Mouse (Mus musculus) right cerebral cortex, postnatal 25 days (tissue): ENCODE results near the gene Zbtb20.

Experiments
- DNase-seq: peaks from one replicate; pipeline ENCODE4 v3.0.0; 2022

Gene Zbtb20

GRCm38 (mm10) chr16:43309968-43310431 lies 434.3 kb downstream of the Zbtb20 start:
- no peak for DNase-seq

GRCm38 (mm10) chr16:43324009-43324408 lies 448.3 kb downstream of the Zbtb20 start:
- no peak for DNase-seq

GRCm38 (mm10) chr16:43328221-43328620 lies 452.5 kb downstream of the Zbtb20 start:
- no peak for DNase-seq

GRCm38 (mm10) chr16:43330206-43330605 lies 454.5 kb downstream of the Zbtb20 start:
- no peak for DNase-seq

GRCm38 (mm10) chr16:43331440-43331839 lies 455.8 kb downstream of the Zbtb20 start:
- no peak for DNase-seq

GRCm38 (mm10) chr16:43332734-43333133 lies 457.1 kb downstream of the Zbtb20 start:
- DNase-seq: no peak

- no peak for DNase-seq
These were observed 457.6 kb downstream of the Zbtb20 start for GRCm38 (mm10) chr16:43333265-43333664.

GRCm38 (mm10) chr16:43334411-43335150 lies 458.9 kb downstream of the Zbtb20 start:
- DNase-seq: no peak

GRCm38 (mm10) chr16:43335151-43335823 lies 459.6 kb downstream of the Zbtb20 start:
- DNase-seq: no peak

- DNase-seq: no peak
These were observed 460.1 kb downstream of the Zbtb20 start for GRCm38 (mm10) chr16:43335824-43336215.

GRCm38 (mm10) chr16:43340712-43341111 lies 465.0 kb downstream of the Zbtb20 start:
- no peak for DNase-seq

GRCm38 (mm10) chr16:43341916-43342455 lies 466.3 kb downstream of the Zbtb20 start:
- DNase-seq: no peak

- DNase-seq: no peak
These were observed 470.4 kb downstream of the Zbtb20 start for GRCm38 (mm10) chr16:43346094-43346493.

GRCm38 (mm10) chr16:43355776-43356645 lies 480.3 kb downstream of the Zbtb20 start:
- no peak for DNase-seq

GRCm38 (mm10) chr16:43359546-43359945 lies 483.9 kb downstream of the Zbtb20 start:
- DNase-seq: no peak

- DNase-seq: no peak
These were observed 484.4 kb downstream of the Zbtb20 start for GRCm38 (mm10) chr16:43360112-43360511.

GRCm38 (mm10) chr16:43360838-43361480 lies 485.3 kb downstream of the Zbtb20 start:
- DNase-seq: no peak

GRCm38 (mm10) chr16:43362651-43363300 lies 487.1 kb downstream of the Zbtb20 start:
- no peak for DNase-seq

- DNase-seq: no peak
These were observed 487.6 kb downstream of the Zbtb20 start for GRCm38 (mm10) chr16:43363316-43363715.

GRCm38 (mm10) chr16:43363751-43364515 lies 488.3 kb downstream of the Zbtb20 start:
- no peak for DNase-seq

- DNase-seq: no peak
These were observed 488.8 kb downstream of the Zbtb20 start for GRCm38 (mm10) chr16:43364516-43364910.
